Mouse (Mus musculus) heart, embryonic 14.5 days (tissue): Measurements from ENCODE around the gene Bmp8b. TPM values are rescaled to one million over a fixed set of nuclear protein-coding genes. Genes with fewer than 3 reads are reported as not detected.
"Not testable (repeated sequence)": the region's sequence is repeated elsewhere in the genome, so short reads cannot be mapped to it uniquely, and the experiment has no call there.

Experiments
- ATAC-seq: fragments of 200-750 bp; cut with Nextera tagmentation; 2 replicates; pipeline ENCODE4 v1.8.0; 2017; ENCODE audit warnings: low read depth, moderate TSS enrichment; ENCODE audit not compliant: insufficient number of reproducible peaks, insufficient read depth, low FRiP score
- H3K27ac ChIP-seq, 2 experiments: fragments of 200-500 bp in 1 of 2; fragments of 300-500 bp in 1 of 2; sonication (generic) in 1 of 2; replicated peaks in 1 of 2; 2 replicates each; pipeline ENCODE4 v1.5.1; 2012 to 2014; ENCODE audit warnings: low read depth in 2 of 2, low read length in 2 of 2, control low read depth in 1 of 2, mild to moderate bottlenecking in 1 of 2, mixed read lengths in 1 of 2; ENCODE audit not compliant: control insufficient read depth in 1 of 2, insufficient read depth in 1 of 2
- H3K27me3 ChIP-seq: fragments of 300-500 bp; sonication (generic); 2 replicates; pipeline ENCODE4 v1.6.1; 2014; ENCODE audit warnings: mild to moderate bottlenecking, low read length, control low read depth; ENCODE audit not compliant: control insufficient read depth, insufficient read depth
- H3K36me3 ChIP-seq: fragments of 300-500 bp; sonication (generic); 2 replicates; pipeline ENCODE4 v1.6.1; 2014; ENCODE audit warnings: mild to moderate bottlenecking, control low read depth, low read length, mixed read lengths; ENCODE audit not compliant: control insufficient read depth, insufficient read depth
- H3K4me1 ChIP-seq, 2 experiments: fragments of 200-500 bp in 1 of 2; fragments of 300-500 bp in 1 of 2; sonication (generic) in 1 of 2; 2 replicates each; pipeline ENCODE4 v1.6.1; 2012 to 2014; ENCODE audit warnings: low read length in 2 of 2, control low read depth in 1 of 2, mixed read lengths in 1 of 2; ENCODE audit not compliant: control insufficient read depth in 2 of 2, insufficient read depth in 2 of 2
- H3K4me2 ChIP-seq: fragments of 300-500 bp; sonication (generic); 2 replicates; pipeline ENCODE4 v1.6.1; 2014; ENCODE audit warnings: mild to moderate bottlenecking, low read length
- H3K4me3 ChIP-seq, 2 experiments: fragments of 200-500 bp in 1 of 2; fragments of 300-500 bp in 1 of 2; sonication (generic) in 1 of 2; 2 replicates each; pipeline ENCODE4 v1.5.1; 2012 to 2014; ENCODE audit warnings: low read length in 2 of 2, mild to moderate bottlenecking in 2 of 2, control low read depth in 1 of 2, low read depth in 1 of 2, moderate library complexity in 1 of 2; ENCODE audit not compliant: control insufficient read depth in 1 of 2, insufficient read depth in 1 of 2
- H3K9ac ChIP-seq: fragments of 300-500 bp; sonication (generic); 2 replicates; pipeline ENCODE4 v1.6.1; 2014; ENCODE audit warnings: mild to moderate bottlenecking, low read length
- H3K9me3 ChIP-seq: fragments of 300-500 bp; sonication (generic); 2 replicates; pipeline ENCODE4 v1.6.1; 2016; ENCODE audit warnings: low read length, control low read depth; ENCODE audit not compliant: control insufficient read depth
- WGBS: fragments of 180-500 bp; shearing (Covaris S2); extraction: QIAGEN DNeasy Blood & Tissue Kit; methylation state at CpG from one replicate; pipeline ENCODE4 v1.1.7; 2014; 5-methylcytosine and 5-hydroxymethylcytosine counted together
- polyA plus RNA-seq: library from polyadenylated mRNA; unstranded; fragments of >200 nt; fragmentation: Nextera tagmentation; extraction: Ambion mirVana; gene quantifications from 2 replicates; pipeline ENCODE4 v1.2.1, GENCODE M21; 2014

Bmp8b gene
- polyA plus RNA-seq, 1 experiment from 2014 or later: 0.23 TPM

GRCm38 (mm10) chr4:123155427-123155826 is 50.5 kb downstream of the Bmp8b start:
- H3K4me1 ChIP-seq: no peaks in the 10 kb centered on the region
- WGBS: 49% methylated on average over 2 of the region's 2 CpGs

DNA sequence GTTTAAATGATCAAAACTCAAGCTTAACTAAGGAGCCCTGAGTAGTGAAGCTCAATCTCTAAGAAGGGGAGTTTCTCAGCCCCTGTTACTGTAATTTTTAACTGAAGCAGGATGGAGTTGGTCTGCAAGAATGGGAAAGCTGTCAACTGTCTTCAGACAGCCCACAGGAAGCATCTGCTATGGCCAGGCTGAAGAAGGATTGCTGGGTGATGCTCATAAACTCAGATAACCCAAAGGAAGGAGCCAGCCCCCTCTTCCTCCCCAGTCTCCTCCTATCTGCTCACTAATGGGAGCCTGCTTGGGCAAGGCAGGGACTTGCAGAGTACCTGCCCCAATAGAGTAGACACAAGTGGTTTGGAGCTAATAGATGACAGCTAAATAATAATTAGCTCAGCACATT is 50.9 kb downstream of the Bmp8b start:
- H3K27me3 ChIP-seq: no peaks in the 10 kb centered on the region
- H3K9me3 ChIP-seq: no peaks in the 10 kb centered on the region
- H3K4me1 ChIP-seq: no peaks in the 10 kb centered on the region
- no peak overlapping the region for H3K4me2 ChIP-seq
- H3K4me3 ChIP-seq: no peak overlapping the region
- H3K36me3 ChIP-seq: no peaks in the 10 kb centered on the region
- no peak for ATAC-seq
- H3K9ac ChIP-seq: no peak overlapping the region
- H3K27ac ChIP-seq: no peak overlapping the region

More at GRCm38 (mm10) chr4:123155427-123155826, 50.5 kb downstream of the Bmp8b start:
- Histone ChIP-seq H3K27me3 (no peaks in the 10 kb centered on the region), H3K36me3 (no peaks in the 10 kb centered on the region), H3K27ac (no peak overlapping the region), H3K9me3 (no peaks in the 10 kb centered on the region), H3K4me2 (no peak overlapping the region), H3K9ac (no peak overlapping the region), H3K4me3 (no peak overlapping the region)
- ATAC-seq: no peak

GRCm38 (mm10) chr4:123160571-123160970 is 55.6 kb downstream of the Bmp8b start:
- Histone ChIP-seq H3K36me3 (no peaks in the 10 kb centered on the region), H3K4me1 (peaks cover 10 to 22% of the 10 kb centered on the region in 2 experiments), H3K9ac (no peak overlapping the region), H3K4me2 (no peak overlapping the region), H3K27ac (no peak overlapping the region), H3K4me3 (no peak overlapping the region), H3K9me3 (no peaks in the 10 kb centered on the region), H3K27me3 (peaks cover 9% of the 10 kb centered on the region; the same call in 1 of the 2 replicates)
- ATAC-seq: no peak
- 80% methylated on average over 6 of the region's 6 CpGs for WGBS

- H3K4me1 ChIP-seq: peaks cover 10 to 22% of the 10 kb centered on the region in 2 experiments
- 90% methylated on average over 3 of the region's 3 CpGs for WGBS
- H3K4me3 ChIP-seq, ATAC-seq, H3K9ac ChIP-seq, H3K27ac ChIP-seq, H3K27me3 ChIP-seq, H3K4me2 ChIP-seq, H3K36me3 ChIP-seq, H3K9me3 ChIP-seq: not testable (repeated sequence)
Measured at GRCm38 (mm10) chr4:123161251-123161650, 56.3 kb downstream of the Bmp8b start.

DNA sequence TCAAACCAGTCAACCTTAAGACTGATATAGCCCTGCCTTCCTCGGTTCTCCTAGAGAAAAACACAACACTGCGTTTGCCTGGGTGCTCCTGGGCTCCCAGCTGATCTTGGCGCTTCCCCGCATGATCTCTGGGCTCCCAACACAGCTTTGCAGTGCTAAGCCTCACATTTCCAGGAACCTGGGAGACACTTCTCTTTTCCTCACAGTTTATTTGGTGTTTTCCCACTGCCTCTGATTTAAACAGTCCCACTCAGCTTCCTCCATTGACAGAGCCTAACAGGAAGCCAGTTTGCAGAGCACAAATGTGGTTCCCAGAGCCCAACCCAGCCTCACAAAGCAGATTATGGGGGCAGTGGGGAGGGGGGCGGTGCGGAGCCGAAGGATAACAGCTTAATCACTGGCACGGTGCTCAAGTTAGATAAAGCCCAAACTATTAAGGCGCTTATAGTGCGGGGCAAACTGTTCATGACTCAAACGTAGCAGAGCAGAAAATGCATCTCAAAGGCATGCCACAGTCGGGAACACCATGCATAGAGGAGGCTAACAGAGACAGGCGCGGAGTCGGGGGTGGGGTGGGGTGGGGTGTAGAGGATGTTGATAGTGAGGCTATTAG is 57.4 kb downstream of the Bmp8b start:
- 9% methylated on average over 15 of the region's 15 CpGs for WGBS
- Histone ChIP-seq H3K27ac (no peak overlapping the region), H3K9ac (no peak overlapping the region), H3K36me3 (no peaks in the 10 kb centered on the region), H3K4me2 (peak overlapping the region; percentile 50), H3K9me3 (peaks cover 4% of the 10 kb centered on the region; the same call in 1 of the 2 replicates), H3K4me3 (no peak overlapping the region), H3K4me1 (peaks cover 10 to 22% of the 10 kb centered on the region in 2 experiments), H3K27me3 (peaks cover 9% of the 10 kb centered on the region; the same call in 1 of the 2 replicates)
- peak; percentile 21; the same call in 1 of the 2 replicates for ATAC-seq

GRCm38 (mm10) chr4:123164157-123164556 is 59.2 kb downstream of the Bmp8b start:
- peaks cover 10 to 22% of the 10 kb centered on the region in 2 experiments for H3K4me1 ChIP-seq
- 25% methylated on average over 15 of the region's 15 CpGs for WGBS
- H3K27me3 ChIP-seq: peaks cover 9% of the 10 kb centered on the region; the same call in 1 of the 2 replicates
- no peaks in the 10 kb centered on the region for H3K36me3 ChIP-seq
- H3K9ac ChIP-seq: no peak overlapping the region
- H3K9me3 ChIP-seq: peaks cover 6% of the 10 kb centered on the region
- ATAC-seq: no peak
- peak overlapping the region; percentile 47 for H3K4me2 ChIP-seq
- H3K4me3 ChIP-seq: no peak overlapping the region
- no peak overlapping the region for H3K27ac ChIP-seq

- H3K27ac ChIP-seq: no peak overlapping the region
- ATAC-seq: no peak; the same call in 1 of the 2 replicates
- H3K27me3 ChIP-seq: peaks cover 16% of the 10 kb centered on the region
- no peak overlapping the region for H3K9ac ChIP-seq
- H3K4me2 ChIP-seq: no peak overlapping the region
- H3K4me1 ChIP-seq: peaks cover 2 to 3% of the 10 kb centered on the region in 2 experiments; a peak in 2 of 4 replicates
- H3K4me3 ChIP-seq: no peak overlapping the region
- H3K9me3 ChIP-seq: peaks cover 5% of the 10 kb centered on the region
- no peaks in the 10 kb centered on the region for H3K36me3 ChIP-seq
Measured at GRCm38 (mm10) chr4:123171811-123172210, 66.8 kb downstream of the Bmp8b start.
